Mouse (Mus musculus): ENCODE data around the gene Defb3. TPM values are rescaled to one million over a fixed set of nuclear protein-coding genes. Genes with fewer than 3 reads are reported as not detected.
"Not testable (repeated sequence)": the region's sequence is repeated elsewhere in the genome, so short reads cannot be mapped to it uniquely, and the experiment has no call there.

Gene Defb3
- not detected for total RNA-seq (2022)

DNA sequence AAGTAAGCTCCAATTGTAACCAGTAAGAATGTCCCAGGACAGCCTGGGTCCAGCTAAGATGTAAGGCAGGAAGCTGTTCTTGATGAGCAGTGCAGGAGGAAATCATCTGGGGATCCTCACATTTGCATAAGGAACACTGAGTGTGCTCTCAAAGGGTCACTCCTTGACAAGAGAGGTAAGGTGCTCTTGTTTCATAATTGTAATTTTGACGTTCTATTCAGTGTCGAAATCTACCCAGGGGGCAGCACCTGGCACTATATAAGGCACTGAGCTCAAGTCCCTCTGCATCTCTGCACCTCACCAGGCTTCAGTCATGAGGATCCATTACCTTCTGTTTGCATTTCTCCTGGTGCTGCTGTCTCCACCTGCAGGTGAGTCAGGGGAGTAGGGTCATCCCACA lies at the start of gene Defb3:
TSS of gene Defb3 (plus strand) at position 301 of the 400 bp plus-strand sequence.
- not testable (repeated sequence) for DNase-seq (ENCODE audit: low spot score)

- DNase-seq (ENCODE audit: low spot score): no peak
These were observed 45.9 kb upstream of the Defb3 start, which contains the start of gene Defb5 for GRCm38 (mm10) chr8:19247280-19247679. Gene Defb5, plus strand, starts transcription at chr8:19247580.

- DNase-seq (ENCODE audit: low spot score): no peak
These were observed 35.0 kb upstream of the Defb3 start for GRCm38 (mm10) chr8:19258136-19258535.

- DNase-seq (ENCODE audit: low spot score): no peak
These were observed 33.5 kb upstream of the Defb3 start for GRCm38 (mm10) chr8:19259667-19260066.

DNA sequence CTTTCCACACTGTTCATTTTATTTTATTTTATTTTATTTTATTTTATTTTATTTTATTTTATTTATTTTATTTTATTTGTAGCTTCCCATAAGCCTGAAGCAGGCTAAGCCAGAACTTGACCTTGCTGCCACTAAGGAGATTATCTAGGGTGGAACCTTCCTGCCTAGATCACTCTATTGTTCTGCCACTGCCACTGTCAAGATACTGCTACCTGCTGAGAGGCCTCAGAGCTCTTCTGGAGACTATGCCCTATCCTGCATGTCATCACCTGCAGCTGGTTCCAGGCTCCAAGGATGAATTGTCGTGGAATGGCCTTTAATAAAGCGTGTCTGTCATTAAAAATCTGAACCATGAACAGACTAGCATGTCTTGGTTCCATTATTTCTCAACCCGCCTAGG lies 5.2 kb downstream of the Defb3 start:
- not testable (repeated sequence) for DNase-seq (ENCODE audit: low spot score)

- no peak for DNase-seq (ENCODE audit: low spot score)
These were observed 38.7 kb downstream of the Defb3 start for GRCm38 (mm10) chr8:19331836-19332235.

Other genes with a start within 250 kb of the Defb3 start
- not detected for gene Defb39, start 228.6 kb upstream of the Defb3 start, total RNA-seq (2022)
- gene Defb12, start 178.5 kb upstream of the Defb3 start, total RNA-seq (2022): not detected
- not detected for gene Defb34, start 169.6 kb upstream of the Defb3 start, total RNA-seq (2022)
- gene Gm45826, start 152.6 kb upstream of the Defb3 start, total RNA-seq (2022): not detected
- not detected for gene Defb14, start 99.0 kb upstream of the Defb3 start, total RNA-seq (2022)
- not detected for gene Defb4, start 94.7 kb upstream of the Defb3 start, total RNA-seq (2022)
- gene Defb6, start 67.9 kb upstream of the Defb3 start, total RNA-seq (2022): not detected
- not detected for gene Defb46, start 53.4 kb upstream of the Defb3 start, total RNA-seq (2022)
- not detected for gene Defb5, start 45.8 kb upstream of the Defb3 start, total RNA-seq (2022)
- gene Defb8, start 154.2 kb downstream of the Defb3 start, total RNA-seq (2022): not detected
- not detected for gene Defb7, start 201.7 kb downstream of the Defb3 start, total RNA-seq (2022)